Mouse (Mus musculus) B cell, adult 67 days (primary cell): ENCODE data around the gene Gm21708. TPM values are rescaled to one million over a fixed set of nuclear protein-coding genes. Genes with fewer than 3 reads are reported as not detected.

ENCODE experiments used
- total RNA-seq, 2 experiments: library from RNA; stranded (reverse); gene quantifications; 4 replicates each; pipeline ENCODE4 v1.2.4; 2023

Gene Gm21708
- total RNA-seq, result not detected

GRCm38 (mm10) chrY:3410067-3410466 is at the start of gene Gm21708, which contains the start of gene Gm21704:
TSS of gene Gm21708 (minus strand) at chrY:3410167.
TSS of gene Gm21704 (minus strand) at chrY:3410167.

Other genes starting within 250 kb of the Gm21708 start
- gene Gm21677, start 103.7 kb downstream of the Gm21708 start, total RNA-seq, result not detected
- gene Gm21693, start 64.8 kb downstream of the Gm21708 start, total RNA-seq, result not detected
- gene Gm21704, start within 50 bp of the Gm21708 start, total RNA-seq, result not detected